Mouse (Mus musculus): ENCODE data around the gene Arl4c.

The Arl4c gene

GRCm38 (mm10) chr1:88635659-88636058 is 66.4 kb downstream of the Arl4c start:
- in situ Hi-C loops (cut with MboI, MseI) = no loop called here

- in situ Hi-C loops (cut with MboI, MseI) = loop anchor here in 1 of 2 experiments (5.0 kb wide), 1 partner anchor 49 kb away; no protein-coding TSS in a partner anchor
These were observed 69.2 kb downstream of the Arl4c start for GRCm38 (mm10) chr1:88632851-88633250.

- in situ Hi-C loops (cut with MboI, MseI) = loop anchor here in 1 of 2 experiments (5.0 kb wide), 1 partner anchor 52 kb away; no protein-coding TSS in a partner anchor
These were observed 72.0 kb downstream of the Arl4c start for GRCm38 (mm10) chr1:88629966-88630488.

GRCm38 (mm10) chr1:88625190-88625589 is 76.8 kb downstream of the Arl4c start:
- in situ Hi-C loops (cut with MboI, MseI) = no loop called here

GRCm38 (mm10) chr1:88624376-88624775 is 77.6 kb downstream of the Arl4c start:
- in situ Hi-C loops (cut with MboI, MseI) = loop anchor here in 1 of 2 experiments (25.0 kb wide), 1 partner anchor 437 kb away; no protein-coding TSS in a partner anchor

GRCm38 (mm10) chr1:88623541-88624115 is 78.4 kb downstream of the Arl4c start:
- in situ Hi-C loops (cut with MboI, MseI) = loop anchor here in 1 of 2 experiments (25.0 kb wide), 1 partner anchor 436 kb away; no protein-coding TSS in a partner anchor

Data from T-helper 17 cell (primary cell).